Mouse (Mus musculus) brain, embryonic 14.5 days (tissue): Measurements from ENCODE around the gene Tmem110. TPM values are rescaled to one million over a fixed set of nuclear protein-coding genes. Genes with fewer than 3 reads are reported as not detected.

Source experiments
- DNase-seq: peaks from one replicate; pipeline ENCODE4 v3.0.0-alpha.2; 2011; ENCODE audit warnings: low read depth
- CTCF ChIP-seq: fragments of 200-500 bp; IDR thresholded peaks from 2 replicates; pipeline ENCODE4 v1.5.1; 2012; ENCODE audit warnings: inconsistent platforms, mild to moderate bottlenecking, moderate library complexity, borderline replicate concordance; ENCODE audit not compliant: insufficient read depth, insufficient read length; ENCODE audit errors: extremely low read depth
- POLR2A ChIP-seq: fragments of 200-500 bp; IDR thresholded peaks from 2 replicates; pipeline ENCODE4 v1.6.1; 2012; ENCODE audit warnings: mild to moderate bottlenecking, inconsistent platforms, borderline replicate concordance; ENCODE audit not compliant: poor library complexity, insufficient read depth, insufficient read length, severe bottlenecking; ENCODE audit errors: extremely low read depth
- polyA plus RNA-seq: library from polyadenylated mRNA; depleted of rRNA; stranded (reverse); fragments of >200 nt; gene quantifications from 2 replicates; pipeline ENCODE4 v1.2.3, GENCODE M21; 2012

The Tmem110 gene
- polyA plus RNA-seq, 1 experiment = 28.4 TPM

- DNase-seq = no peak
- TF ChIP-seq CTCF (no peak), POLR2A (no peak)
Observed at GRCm38 (mm10) chr14:30828635-30829460, 3.5 kb downstream of the Tmem110 start.

- TF ChIP-seq CTCF (no peak), POLR2A (no peak)
- no peak for DNase-seq
Observed at GRCm38 (mm10) chr14:30837416-30837996, 12.1 kb downstream of the Tmem110 start.

GRCm38 (mm10) chr14:30843701-30844100 lies 18.3 kb downstream of the Tmem110 start:
- no peak for TF ChIP-seq POLR2A
- no peak for TF ChIP-seq CTCF
- DNase-seq = no peak

- TF ChIP-seq CTCF (no peak), POLR2A (no peak)
- DNase-seq = no peak
Observed at GRCm38 (mm10) chr14:30850504-30850903, 25.1 kb downstream of the Tmem110 start.

- DNase-seq = no peak
Observed at GRCm38 (mm10) chr14:30852325-30852724, 26.9 kb downstream of the Tmem110 start.

DNA sequence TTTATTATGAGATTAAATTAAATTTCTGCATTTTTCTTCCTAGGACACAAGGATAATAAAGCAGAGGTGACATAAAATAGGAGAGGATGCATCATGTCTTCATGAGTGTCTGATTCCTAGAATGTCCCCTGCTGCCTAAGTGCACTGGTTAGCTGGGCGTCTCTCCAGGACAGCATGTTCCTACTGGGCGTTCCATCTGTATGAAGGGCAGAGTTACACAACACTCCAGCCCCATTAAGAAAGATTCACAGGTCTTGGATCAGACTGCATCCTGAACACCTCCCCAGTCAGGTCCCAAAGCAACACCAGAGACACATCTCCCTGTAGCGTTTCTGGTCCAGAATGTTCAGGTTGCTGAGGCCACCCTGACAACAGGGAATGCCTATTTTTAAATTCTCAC lies 29.9 kb downstream of the Tmem110 start:
- no peak for TF ChIP-seq POLR2A
- no peak for TF ChIP-seq CTCF
- DNase-seq = no peak

More at GRCm38 (mm10) chr14:30852325-30852724, 26.9 kb downstream of the Tmem110 start:
- TF ChIP-seq CTCF (no peak), POLR2A (no peak)

DNA sequence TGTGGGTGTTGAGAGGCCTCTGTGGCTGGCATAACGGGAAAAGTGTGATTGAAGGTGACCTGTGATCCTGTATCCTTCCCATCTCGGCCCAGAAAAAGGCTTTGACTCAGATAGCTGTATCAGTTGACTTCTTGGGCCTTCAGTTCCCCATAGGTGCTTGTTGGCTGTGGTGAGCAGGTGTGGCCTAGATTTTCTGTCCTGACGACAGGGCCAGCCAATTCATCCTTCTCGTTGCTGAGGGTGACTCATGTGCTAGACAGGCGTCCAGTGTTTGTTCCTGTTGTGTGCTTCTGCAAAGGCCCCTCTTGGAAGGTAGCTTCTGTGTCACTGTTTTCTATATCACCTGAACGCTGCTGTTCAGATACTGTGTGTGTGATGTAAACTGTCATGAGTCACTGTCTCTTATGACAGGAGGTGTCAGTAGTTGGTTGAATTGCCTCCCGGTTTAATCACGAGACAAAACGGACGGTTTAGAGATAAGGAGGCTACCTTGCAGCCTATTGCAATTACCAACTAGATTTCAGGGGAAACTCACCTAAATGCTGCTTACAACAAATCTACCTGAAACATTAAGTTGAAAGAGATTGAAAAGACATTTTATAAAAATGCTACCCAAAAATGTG lies 31.6 kb downstream of the Tmem110 start:
- DNase-seq = no peak
- TF ChIP-seq CTCF (no peak), POLR2A (no peak)

DNA sequence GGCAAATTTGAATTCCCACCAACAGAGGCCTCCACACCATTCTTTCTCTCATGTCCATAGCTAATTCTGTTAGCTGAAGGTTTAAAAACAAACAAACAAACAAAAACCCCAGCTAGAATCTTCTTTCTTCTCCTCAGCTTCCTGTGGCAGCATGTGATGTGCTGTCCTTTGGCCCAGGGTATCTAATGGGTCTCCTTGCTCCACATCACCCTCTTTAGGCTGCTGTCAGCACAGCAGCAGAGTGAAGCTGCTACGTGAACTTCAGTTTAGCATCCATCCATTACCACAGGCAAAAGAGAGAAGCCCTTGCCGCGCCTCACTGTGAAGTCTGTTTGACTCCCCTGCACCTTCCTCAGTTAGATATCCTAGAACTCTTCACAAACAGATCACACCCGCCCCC lies 32.6 kb downstream of the Tmem110 start:
- DNase-seq = no peak
- TF ChIP-seq CTCF (no peak), POLR2A (no peak)

- TF ChIP-seq CTCF (no peak), POLR2A (no peak)
- DNase-seq = no peak
Observed at GRCm38 (mm10) chr14:30861421-30862125, 36.2 kb downstream of the Tmem110 start.

- no peak for TF ChIP-seq POLR2A
- TF ChIP-seq CTCF = no peak
- DNase-seq = no peak
Observed at GRCm38 (mm10) chr14:30862368-30862767, 37.0 kb downstream of the Tmem110 start.

DNA sequence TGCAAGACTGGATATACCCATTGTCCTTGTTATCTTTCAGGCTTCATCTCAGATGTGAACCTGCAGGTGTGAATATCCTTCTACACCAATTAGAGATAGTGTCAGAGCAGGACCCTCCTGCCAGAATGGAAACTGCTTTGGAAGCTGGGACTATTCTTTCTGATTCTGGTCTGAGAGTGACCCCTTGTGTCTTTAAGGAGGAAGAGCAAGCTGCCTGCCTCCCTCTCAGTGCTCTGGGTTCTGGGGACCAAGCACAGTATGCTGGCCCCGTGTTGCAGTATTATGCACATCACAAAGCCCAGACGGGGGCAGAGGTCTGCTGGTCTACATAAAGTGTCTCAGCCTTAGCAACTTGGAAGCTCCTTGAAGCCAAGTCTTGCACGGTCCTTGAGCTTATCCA lies 39.9 kb downstream of the Tmem110 start:
- peak; percentile 55; the same call in 1 of the 2 replicates for TF ChIP-seq CTCF
- no peak for TF ChIP-seq POLR2A
- peak; percentile 32 for DNase-seq
